In genomic region chr1:161688946-161689345, GRCm38 (mm10) we compare ENCODE assay signal across 13 mouse cellular contexts.
DNase-seq lines count a peak whose midpoint lies in the region; ATAC-seq lines count a peak whose summit lies in the region.
"Had no signal": no experiment of that assay in that cellular context is flagged by ENCODE, and none has a peak within 500 bp of the region (broad histone marks: within the 10 kb centered on the region; RNA-seq: fewer than 3 reads in every experiment).

No protein-coding gene starts in this region.

- no peak overlapping the region for H3K4me3 ChIP-seq in embryonic facial prominence, embryonic 11.5 days (ENCODE audit: low read depth, low read length)
- H3K4me3 ChIP-seq in embryonic facial prominence, embryonic 10.5 days = no peak overlapping the region
- no peak overlapping the region for H3K4me3 ChIP-seq in lung, embryonic 16.5 days (ENCODE audit: low read length)
- H3K4me3 ChIP-seq in hindbrain, embryonic 13.5 days = no peak overlapping the region
- no peak overlapping the region for H3K4me3 ChIP-seq in neural tube, embryonic 14.5 days (ENCODE audit: low read depth, low read length)
- H3K4me3 ChIP-seq: embryonic facial prominence, embryonic 15.5 days; liver, embryonic 12.5 days had no signal

- 13% methylated on average over 3 of the region's 3 CpGs for WGBS in embryonic facial prominence, embryonic 11.5 days
- WGBS in embryonic facial prominence, embryonic 10.5 days = 20% methylated on average over 3 of the region's 3 CpGs
- WGBS in lung, embryonic 16.5 days = 12% methylated on average over 3 of the region's 3 CpGs
- WGBS in hindbrain, embryonic 13.5 days = 33% methylated on average over 3 of the region's 3 CpGs
- WGBS in neural tube, embryonic 14.5 days = 19% methylated on average over 3 of the region's 3 CpGs

- no peaks in the 10 kb centered on the region for H3K36me3 ChIP-seq in embryonic facial prominence, embryonic 11.5 days (replicated peaks; ENCODE audit: control insufficient read depth, insufficient read depth, low read depth, low read length)
- no peaks in the 10 kb centered on the region for H3K36me3 ChIP-seq in embryonic facial prominence, embryonic 10.5 days (replicated peaks)
- no peaks in the 10 kb centered on the region for H3K36me3 ChIP-seq in lung, embryonic 16.5 days (ENCODE audit: control insufficient read depth, insufficient read depth, low read length)
- H3K36me3 ChIP-seq in hindbrain, embryonic 13.5 days = no peaks in the 10 kb centered on the region
- no peaks in the 10 kb centered on the region for H3K36me3 ChIP-seq in neural tube, embryonic 14.5 days (ENCODE audit: control insufficient read depth, insufficient read depth, low read length)
- H3K36me3 ChIP-seq: embryonic facial prominence, embryonic 15.5 days; liver, embryonic 12.5 days had no signal

- no peaks in the 10 kb centered on the region for H3K27me3 ChIP-seq in embryonic facial prominence, embryonic 11.5 days (ENCODE audit: control insufficient read depth, insufficient read depth, low read length)
- H3K27me3 ChIP-seq in embryonic facial prominence, embryonic 10.5 days (replicated peaks; ENCODE audit: low read depth, poor library complexity, severe bottlenecking) = no peaks in the 10 kb centered on the region
- H3K27me3 ChIP-seq in lung, embryonic 16.5 days (ENCODE audit: control insufficient read depth, insufficient read depth, low read depth, low read length) = no peaks in the 10 kb centered on the region
- H3K27me3 ChIP-seq in hindbrain, embryonic 13.5 days = 0 out of 2 replicates have a peak, but pooled peaks cover 2% of the 10 kb centered on the region
- no peaks in the 10 kb centered on the region for H3K27me3 ChIP-seq in neural tube, embryonic 14.5 days (ENCODE audit: control insufficient read depth, insufficient read depth, low read length)
- H3K27me3 ChIP-seq: embryonic facial prominence, embryonic 15.5 days; liver, embryonic 12.5 days had no signal

- no peak overlapping the region for H3K9ac ChIP-seq in embryonic facial prominence, embryonic 11.5 days (replicated peaks; ENCODE audit: low read length)
- H3K9ac ChIP-seq in lung, embryonic 16.5 days (ENCODE audit: low read length) = no peak overlapping the region
- H3K9ac ChIP-seq in hindbrain, embryonic 13.5 days = no peak overlapping the region
- no peak overlapping the region for H3K9ac ChIP-seq in neural tube, embryonic 14.5 days (replicated peaks; ENCODE audit: low read depth, low read length)
- H3K9ac ChIP-seq: embryonic facial prominence, embryonic 15.5 days; liver, embryonic 12.5 days had no signal

- H3K9me3 ChIP-seq in embryonic facial prominence, embryonic 11.5 days (replicated peaks; ENCODE audit: control insufficient read depth, low read length) = no peaks in the 10 kb centered on the region
- no peaks in the 10 kb centered on the region for H3K9me3 ChIP-seq in embryonic facial prominence, embryonic 10.5 days
- H3K9me3 ChIP-seq in lung, embryonic 16.5 days (ENCODE audit: control insufficient read depth, low read length) = no peaks in the 10 kb centered on the region
- no peaks in the 10 kb centered on the region for H3K9me3 ChIP-seq in hindbrain, embryonic 13.5 days
- H3K9me3 ChIP-seq in neural tube, embryonic 14.5 days (ENCODE audit: control insufficient read depth, low read length) = no peaks in the 10 kb centered on the region
- H3K9me3 ChIP-seq: embryonic facial prominence, embryonic 15.5 days; liver, embryonic 12.5 days had no signal

- H3K27ac ChIP-seq in embryonic facial prominence, embryonic 11.5 days (replicated peaks; ENCODE audit: low read depth, low read length) = no peak overlapping the region
- no peak overlapping the region for H3K27ac ChIP-seq in embryonic facial prominence, embryonic 10.5 days (replicated peaks)
- H3K27ac ChIP-seq in lung, embryonic 16.5 days (ENCODE audit: low read length) = no peak overlapping the region
- no peak overlapping the region for H3K27ac ChIP-seq in hindbrain, embryonic 13.5 days
- H3K27ac ChIP-seq in neural tube, embryonic 14.5 days (ENCODE audit: low read depth, low read length) = no peak overlapping the region
- H3K27ac ChIP-seq: embryonic facial prominence, embryonic 15.5 days; liver, embryonic 12.5 days had no signal

- H3K4me2 ChIP-seq in embryonic facial prominence, embryonic 11.5 days (ENCODE audit: low read depth, low read length) = no peak overlapping the region
- H3K4me2 ChIP-seq in lung, embryonic 16.5 days (ENCODE audit: low read depth, low read length) = no peak overlapping the region
- no peak overlapping the region for H3K4me2 ChIP-seq in hindbrain, embryonic 13.5 days
- H3K4me2 ChIP-seq in neural tube, embryonic 14.5 days (ENCODE audit: low read depth, low read length) = no peak overlapping the region
- H3K4me2 ChIP-seq: embryonic facial prominence, embryonic 15.5 days; liver, embryonic 12.5 days had no signal

- no peaks in the 10 kb centered on the region for H3K4me1 ChIP-seq in embryonic facial prominence, embryonic 11.5 days (ENCODE audit: control insufficient read depth, insufficient read depth, low read length)
- H3K4me1 ChIP-seq in embryonic facial prominence, embryonic 10.5 days = peaks cover 5% of the 10 kb centered on the region
- no peaks in the 10 kb centered on the region; the same call in 1 of the 2 replicates for H3K4me1 ChIP-seq in lung, embryonic 16.5 days (replicated peaks; ENCODE audit: control insufficient read depth, insufficient read depth, low read length)
- H3K4me1 ChIP-seq in hindbrain, embryonic 13.5 days (replicated peaks) = no peaks in the 10 kb centered on the region
- no peaks in the 10 kb centered on the region for H3K4me1 ChIP-seq in neural tube, embryonic 14.5 days (ENCODE audit: control insufficient read depth, insufficient read depth, low read length)
- H3K4me1 ChIP-seq: embryonic facial prominence, embryonic 15.5 days; liver, embryonic 12.5 days had no signal

- no peak for ATAC-seq in embryonic facial prominence, embryonic 11.5 days (replicated peaks; ENCODE audit: insufficient number of reproducible peaks, low FRiP score, low TSS enrichment, low read depth)
- peak; percentile 34; the same call in 1 of the 2 replicates for ATAC-seq in lung, embryonic 16.5 days (ENCODE audit: low read depth)
- ATAC-seq in hindbrain, embryonic 13.5 days (ENCODE audit: low FRiP score) = peak; percentile 32; the same call in 1 of the 2 replicates
- ATAC-seq in neural tube, embryonic 14.5 days (ENCODE audit: low read depth) = peak; percentile 69; the same call in 1 of the 2 replicates
- ATAC-seq: liver, embryonic 12.5 days had no signal

- peak; percentile 40 for DNase-seq in embryonic facial prominence, embryonic 11.5 days (ENCODE audit: low spot score)
- DNase-seq in embryonic facial prominence, embryonic 10.5 days (ENCODE audit: low spot score) = no peak
- DNase-seq in lung, postnatal 4 days = no peak
- no peak for DNase-seq in adrenal gland, adult (ENCODE audit: inconsistent age in 2 of 2, low spot score in 1 of 2)
- DNase-seq in layer of hippocampus, postnatal 10 days (ENCODE audit: low spot score in 2 of 2) = no peak
- DNase-seq: B cell, adult 2 months; cerebellum, adult 8-10 months; gastrocnemius, postnatal 25 days had no signal
